Mouse (Mus musculus): ENCODE measurements at regions not wholly inside any gene's neighbourhood (a gene's known extent, or its start where the extent isn't known, plus 50 kb on each side); places are given as distances from the start of the nearest gene placed in this dataset.

DNA sequence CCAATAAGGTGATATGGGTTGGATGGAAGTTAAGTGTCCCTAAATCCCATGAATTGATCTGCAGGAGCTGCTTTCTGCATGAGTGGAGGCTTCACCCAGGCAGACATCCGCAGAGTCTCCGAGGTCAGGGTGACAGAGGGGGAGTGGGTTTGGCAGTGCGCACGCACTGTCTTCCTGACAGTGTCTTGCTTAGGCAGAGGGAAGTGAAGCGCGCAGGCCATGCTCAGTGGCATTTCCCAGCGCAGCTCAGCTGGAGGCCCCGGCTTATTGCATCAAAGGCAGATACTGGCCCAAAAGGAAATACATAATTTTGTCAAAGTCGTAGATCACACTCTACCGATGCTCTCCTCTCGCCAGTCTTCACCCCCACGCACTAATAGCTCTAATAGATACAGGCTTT, 252.7 kb upstream of the Dnajc24 start:
- DNase-seq (ENCODE audit: low spot score): no peak

DNA sequence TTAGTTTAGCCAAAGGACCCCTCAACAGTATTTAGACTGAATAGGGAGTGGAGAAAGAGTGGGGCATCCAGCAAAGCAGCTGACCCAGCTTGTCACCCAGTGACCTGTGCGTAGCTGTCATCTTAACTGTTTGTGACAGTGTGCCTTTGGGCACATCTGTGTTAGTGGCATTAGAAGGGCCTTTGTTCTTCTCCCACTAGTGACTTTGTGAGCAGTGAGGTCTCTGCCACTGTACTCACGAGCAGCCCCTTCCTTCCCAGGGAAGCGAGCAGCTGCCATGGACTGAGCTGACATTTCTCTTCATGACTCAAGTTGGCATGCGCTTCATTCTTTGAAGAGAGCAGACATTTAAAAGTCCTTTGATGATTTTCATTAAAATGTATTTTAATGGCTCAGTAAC, 231.0 kb upstream of the Dnajc24 start:
- DNase-seq (ENCODE audit: low spot score): no peak

DNA sequence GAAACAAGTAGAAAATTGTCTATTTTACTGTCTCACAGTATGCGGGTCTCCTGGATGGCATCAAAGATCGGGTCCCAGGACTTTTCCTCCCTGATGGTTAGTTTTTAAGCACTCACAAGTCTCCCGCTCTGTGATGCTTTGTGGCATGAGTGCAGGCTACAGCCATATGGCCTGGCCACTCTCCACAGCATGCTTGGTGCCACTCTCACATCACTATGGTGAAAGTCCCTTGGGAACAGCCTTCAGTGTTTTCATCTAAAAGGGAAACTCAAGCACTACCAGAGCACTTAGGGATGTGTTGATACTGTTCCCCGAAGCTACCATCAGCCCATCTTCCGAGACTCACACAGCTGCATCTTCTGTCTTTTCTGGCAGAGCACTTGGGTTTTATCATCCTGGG, 227.8 kb upstream of the Dnajc24 start:
- DNase-seq (ENCODE audit: low spot score): no peak

DNA sequence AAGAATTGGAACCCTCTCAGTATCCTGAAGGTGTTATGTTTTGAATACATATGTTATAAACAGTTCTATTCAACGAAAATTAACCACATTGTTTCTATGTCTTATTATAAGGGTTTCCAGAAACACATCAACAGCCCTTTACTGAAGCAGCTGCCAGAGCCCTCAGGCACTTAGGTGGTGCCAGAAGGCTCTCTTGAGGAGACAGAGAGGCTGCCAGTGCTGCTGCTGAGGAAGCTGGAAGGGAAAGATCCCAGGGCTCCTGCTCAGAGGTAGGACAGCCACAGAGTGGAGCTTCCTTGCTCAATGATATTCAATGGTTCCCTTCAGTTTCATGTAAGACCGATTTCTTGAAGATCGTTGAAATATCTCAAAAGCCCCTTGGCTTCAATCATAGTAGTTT, 226.7 kb upstream of the Dnajc24 start:
- DNase-seq (ENCODE audit: low spot score): no peak

DNA sequence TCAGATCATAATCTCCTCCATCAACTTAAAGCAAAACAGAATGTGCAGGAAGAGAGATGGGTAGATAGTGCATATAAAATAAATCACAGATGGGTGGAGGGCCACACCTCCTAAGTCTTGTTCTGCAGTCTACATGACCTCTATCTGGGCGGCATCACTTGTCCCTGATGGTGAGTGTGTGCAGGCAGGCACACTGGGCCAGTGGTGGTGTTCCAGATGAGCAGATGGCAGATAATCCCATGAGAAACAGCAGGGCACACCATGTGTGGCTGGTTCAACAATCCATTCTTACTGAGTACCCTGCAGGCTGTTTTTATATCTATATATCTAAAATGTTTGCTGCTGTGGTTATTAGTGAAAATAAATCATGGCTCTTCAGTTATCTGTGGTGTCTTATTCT, 224.9 kb upstream of the Dnajc24 start:
- no peak for DNase-seq (ENCODE audit: low spot score)

DNA sequence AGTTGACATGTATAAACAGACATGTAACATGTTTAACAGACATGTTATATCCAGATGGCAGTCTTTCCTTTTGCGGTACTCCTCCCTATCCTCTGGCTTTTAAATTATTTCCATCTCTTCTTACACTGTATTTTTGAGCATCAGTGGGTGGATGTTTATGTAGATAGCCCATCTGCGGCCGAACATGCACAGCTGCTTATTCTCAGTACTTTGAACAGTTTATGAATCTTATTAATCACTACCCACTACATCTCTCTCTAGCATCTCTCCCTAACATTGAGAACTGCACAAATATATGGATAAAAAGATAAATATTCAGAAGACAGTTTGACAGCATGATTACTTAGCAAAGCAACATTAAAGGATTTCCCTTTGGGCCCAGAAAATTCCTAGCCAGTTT, 212.8 kb upstream of the Dnajc24 start:
- DNase-seq (ENCODE audit: low spot score): no peak

DNA sequence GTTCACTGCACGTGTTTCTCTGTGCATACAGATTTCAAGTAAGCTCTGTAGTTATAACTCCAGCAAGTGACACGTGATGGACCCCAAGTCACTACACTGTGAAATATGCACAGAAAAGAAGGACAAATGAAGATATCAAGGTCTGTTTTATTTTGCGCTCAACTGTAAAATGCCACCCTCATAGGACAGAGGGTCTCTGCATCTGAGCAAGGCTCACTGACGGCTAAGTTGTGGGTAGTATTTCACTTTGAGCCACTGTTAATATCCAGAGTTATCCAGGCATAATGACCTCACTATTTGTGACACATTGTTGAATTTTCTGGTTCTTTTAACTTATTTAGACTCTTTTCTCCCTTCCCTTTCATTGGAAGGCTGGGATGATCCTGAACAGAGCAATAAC, 210.4 kb upstream of the Dnajc24 start:
- no peak for DNase-seq (ENCODE audit: low spot score)

DNA sequence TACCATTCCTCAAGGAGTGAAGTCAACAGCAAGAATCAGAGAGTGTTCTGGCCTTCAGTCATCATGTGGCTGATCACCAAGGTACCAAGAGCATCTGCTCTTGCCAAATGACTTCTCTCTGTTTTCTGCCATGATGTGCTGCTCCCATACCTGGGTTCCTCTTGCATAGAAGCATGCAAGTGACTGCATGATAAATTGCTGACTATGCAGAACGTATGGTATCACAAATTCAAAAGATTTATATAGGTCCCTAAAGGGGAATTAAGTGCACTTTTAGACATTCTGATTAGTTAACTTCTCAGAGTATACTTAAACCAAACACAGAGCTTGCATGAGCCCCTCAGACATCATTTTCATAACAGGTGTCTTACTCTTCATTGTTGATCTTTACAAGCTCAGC, 207.4 kb upstream of the Dnajc24 start:
- no peak for DNase-seq (ENCODE audit: low spot score)

DNA sequence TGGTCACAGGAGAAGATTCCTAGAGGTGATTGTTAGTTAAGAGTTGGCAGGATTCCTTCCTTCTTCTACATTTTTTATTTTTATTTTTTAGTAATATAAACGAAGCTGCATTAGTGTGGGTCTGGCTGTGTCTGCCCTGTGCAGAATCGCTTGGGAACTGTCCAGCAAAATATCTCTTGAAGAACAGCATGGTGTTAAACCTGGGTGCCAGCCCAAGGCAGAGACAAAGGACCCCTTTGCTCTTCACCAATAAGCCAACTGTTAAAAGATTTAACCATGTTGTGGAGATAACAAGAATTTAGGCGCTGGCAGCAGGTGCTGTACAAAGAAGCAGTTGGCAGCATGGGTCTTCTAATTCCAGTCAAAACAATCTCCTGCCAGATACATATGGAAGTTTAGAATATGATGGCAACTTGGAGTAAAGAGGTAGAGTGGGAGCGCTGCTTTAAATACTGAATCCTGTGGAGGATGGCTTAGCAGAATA, 205.5 kb upstream of the Dnajc24 start:
- DNase-seq (ENCODE audit: low spot score): no peak

DNA sequence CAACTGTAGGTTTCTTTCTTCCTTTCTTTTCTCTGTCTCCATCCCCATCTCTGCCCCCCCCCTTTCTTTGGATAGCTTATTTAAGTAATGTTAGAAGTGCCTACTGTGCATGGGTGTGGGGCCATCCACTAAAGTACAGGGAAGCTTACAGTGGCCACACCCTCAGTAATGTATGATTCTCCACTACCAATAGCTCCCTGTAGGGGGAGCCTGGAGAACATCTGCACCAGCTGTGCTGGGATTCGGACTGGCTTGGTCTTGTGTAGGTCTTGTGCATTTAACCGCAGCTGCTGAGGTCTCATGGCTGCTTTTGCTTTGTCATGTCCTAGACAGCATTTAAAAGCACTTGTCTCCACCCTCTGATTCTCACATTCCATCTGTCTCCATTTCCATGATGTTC, 196.8 kb upstream of the Dnajc24 start:
- no peak for DNase-seq (ENCODE audit: low spot score)

DNA sequence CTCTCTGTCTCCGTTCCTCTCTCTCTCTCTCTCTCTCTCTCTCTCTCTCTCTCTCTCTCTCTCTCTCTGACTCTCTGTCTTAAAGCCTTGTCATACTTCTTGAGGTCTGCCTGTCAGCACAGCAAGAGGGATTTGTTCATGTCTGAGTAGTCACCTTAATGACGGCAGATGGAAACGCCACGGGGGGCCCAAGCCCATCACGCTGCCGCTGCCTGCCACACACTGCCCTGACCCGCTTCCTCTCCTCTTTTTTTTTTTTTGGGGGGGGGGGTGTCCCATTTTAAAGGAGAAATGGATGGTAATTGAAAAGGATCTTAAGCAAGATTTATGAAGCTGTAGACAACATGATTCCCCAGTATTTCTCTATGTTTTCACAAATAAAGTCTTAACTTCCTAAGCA, 191.8 kb upstream of the Dnajc24 start:
- DNase-seq (ENCODE audit: low spot score): no peak

DNA sequence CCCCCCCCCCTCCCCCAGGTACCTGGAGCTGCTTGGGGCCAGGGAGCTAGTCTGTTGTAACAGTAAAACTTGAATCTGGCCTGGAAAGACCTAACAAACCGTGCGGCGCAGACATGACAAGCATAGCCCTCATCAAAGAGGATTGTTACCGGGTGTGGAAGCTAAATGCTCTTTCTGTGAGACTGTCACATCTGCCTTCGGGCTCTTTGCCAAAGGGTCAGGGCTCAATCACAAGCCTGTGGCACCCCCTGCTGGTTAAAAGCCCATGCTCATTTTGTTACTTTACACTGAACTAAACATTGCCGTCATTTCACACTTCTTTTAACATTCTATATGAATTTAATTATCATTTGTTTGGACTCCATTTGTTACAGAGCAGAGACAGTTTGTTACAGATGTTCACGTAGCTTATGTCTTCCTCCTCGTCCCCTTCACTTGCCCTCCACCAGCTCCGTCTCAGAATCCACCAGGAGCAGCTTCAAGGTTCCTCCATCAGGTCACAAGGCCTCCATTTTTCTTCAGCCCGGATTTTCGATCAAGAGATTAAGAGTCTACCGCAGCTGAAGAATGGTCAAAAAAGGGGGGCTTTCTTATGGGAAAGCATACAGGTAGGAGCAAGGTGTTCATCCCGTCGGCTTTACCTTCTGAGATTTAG, 191.1 kb upstream of the Dnajc24 start:
- peak; percentile 37 for DNase-seq (ENCODE audit: low spot score)

DNA sequence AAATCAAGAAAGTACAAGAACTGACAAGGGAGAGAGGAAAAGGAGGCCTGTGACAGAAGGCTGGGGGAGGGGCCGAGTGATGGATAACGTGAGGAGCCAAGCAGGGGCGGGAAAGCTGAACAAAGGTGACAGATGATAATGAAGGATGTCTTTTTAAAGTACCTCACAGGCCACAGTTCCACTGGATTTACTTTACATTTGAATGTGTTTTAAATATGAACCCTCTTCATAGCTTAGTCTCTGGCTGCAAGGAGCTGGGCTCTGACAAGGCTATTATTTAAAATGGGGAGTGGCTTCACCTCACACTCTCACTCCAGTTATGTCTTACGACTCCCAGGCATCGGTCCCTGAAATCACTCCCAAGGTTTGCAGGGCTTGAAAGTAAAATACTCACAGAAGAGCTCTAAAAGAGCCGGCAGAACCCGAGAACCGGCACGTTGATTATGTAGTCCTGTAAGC, 190.6 kb upstream of the Dnajc24 start:
- no peak for DNase-seq (ENCODE audit: low spot score)

DNA sequence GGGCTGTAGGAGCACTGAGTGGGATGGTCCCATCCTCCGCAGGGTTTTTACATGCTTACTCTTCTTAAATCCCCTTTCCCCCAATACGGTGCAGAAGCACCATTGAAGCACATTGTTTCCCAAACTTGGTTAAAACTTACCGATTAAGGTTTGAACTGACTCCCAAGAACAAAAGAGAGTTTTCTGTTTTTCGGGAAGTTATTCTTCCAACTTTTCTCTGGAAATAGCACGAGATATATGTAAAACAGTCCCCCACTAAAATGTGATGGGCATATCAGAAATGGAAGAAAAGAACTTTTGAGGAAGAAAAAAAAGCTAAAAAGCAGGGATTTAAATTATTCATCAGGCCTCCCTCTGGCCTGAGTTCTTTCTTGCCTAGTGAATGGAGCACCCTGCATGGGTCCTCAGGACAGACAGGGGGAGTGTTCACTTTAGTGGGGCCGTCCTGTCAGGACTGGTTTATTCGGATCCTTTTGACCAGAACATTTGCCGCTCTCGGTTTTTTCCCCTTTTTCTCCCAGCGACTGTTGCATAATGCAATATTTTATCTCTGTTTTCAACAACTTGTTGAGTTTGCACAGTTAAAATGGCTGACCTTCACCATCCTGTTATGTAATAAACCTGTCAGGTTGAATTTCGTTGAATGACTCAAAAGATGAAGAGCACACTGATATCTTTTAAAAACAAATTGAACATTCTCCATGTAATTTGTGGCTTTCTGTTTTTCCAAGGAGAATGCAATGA, 187.4 kb upstream of the Dnajc24 start:
- DNase-seq (ENCODE audit: low spot score): no peak

DNA sequence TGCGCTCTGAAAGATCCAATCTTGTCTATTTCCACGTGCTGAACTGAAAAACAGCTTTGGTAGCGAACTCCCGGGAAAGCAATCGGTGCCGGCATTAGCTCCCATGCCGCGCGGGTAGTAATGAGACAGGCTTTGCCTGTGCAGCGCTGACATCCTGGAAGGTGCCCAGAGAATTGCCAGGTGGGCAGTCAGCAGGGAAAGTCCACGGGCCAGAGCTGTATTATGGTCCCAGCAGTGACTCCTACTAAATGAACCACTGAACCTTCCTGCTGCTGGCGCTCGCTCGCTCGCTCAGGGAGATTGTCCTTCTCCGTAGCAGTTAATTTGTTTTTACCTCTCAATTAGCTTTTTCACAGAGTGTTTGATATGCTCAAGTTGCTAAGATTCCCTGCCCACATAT, 180.3 kb upstream of the Dnajc24 start:
- no peak for DNase-seq (ENCODE audit: low spot score)

DNA sequence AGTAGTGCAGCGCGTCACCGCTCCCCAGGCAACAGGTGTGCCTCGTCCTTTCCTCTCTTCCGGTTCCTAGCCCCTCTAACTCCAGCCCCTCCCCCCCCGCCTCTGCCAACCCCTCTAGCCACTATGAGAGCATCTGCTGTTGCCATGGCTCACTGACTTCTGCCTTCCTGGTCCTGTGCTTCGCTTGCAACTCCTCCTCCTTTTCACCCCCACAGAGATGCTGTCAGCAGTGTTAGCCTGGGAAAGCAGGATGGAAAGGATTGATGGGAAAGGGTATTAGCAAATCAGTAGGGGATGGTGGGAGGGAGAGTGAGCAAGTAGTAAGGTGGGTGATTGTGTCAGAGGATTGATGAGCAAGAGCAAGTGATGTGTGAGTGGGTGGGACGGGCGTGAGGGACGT, 178.7 kb upstream of the Dnajc24 start:
- no peak for DNase-seq (ENCODE audit: low spot score)

DNA sequence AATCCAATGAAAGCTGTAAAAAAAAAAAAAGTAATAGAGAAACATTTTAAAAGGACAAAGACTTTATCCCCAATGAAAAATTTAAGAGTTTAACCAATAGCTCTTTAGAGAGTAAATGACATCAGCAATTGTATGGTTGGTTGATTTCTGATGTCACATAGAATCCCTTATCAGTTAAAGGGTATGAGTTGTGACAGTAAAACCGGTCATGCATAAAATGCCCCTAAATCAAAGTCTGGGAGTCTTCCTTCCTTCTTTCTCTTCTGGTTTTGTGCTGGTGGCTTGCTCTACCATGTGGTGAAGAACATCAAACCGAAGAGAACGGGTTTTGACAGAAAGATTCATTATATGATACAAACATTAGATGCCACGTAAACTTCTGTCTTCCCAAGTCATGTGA, 159.3 kb upstream of the Dnajc24 start:
- no peak for DNase-seq (ENCODE audit: low spot score)

DNA sequence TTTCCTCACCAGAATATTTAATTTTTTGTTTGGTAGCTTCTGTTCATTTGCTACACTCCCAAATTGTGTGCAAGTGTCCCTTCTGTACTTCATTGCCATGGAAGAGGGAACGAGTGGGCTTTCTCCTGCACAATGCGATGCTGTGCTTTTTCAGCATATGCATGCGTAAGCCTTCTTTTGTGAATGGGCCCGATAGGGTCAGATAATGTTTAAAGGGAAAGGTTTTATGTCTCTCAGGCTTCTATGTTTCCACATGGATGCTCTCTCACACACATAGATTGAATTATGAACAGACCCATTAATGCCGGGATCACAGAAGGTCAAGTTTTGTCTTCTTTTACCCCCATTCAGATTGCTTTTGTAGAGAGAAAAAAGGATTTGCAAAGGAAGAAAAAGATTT, 158.5 kb upstream of the Dnajc24 start:
- DNase-seq (ENCODE audit: low spot score): no peak

DNA sequence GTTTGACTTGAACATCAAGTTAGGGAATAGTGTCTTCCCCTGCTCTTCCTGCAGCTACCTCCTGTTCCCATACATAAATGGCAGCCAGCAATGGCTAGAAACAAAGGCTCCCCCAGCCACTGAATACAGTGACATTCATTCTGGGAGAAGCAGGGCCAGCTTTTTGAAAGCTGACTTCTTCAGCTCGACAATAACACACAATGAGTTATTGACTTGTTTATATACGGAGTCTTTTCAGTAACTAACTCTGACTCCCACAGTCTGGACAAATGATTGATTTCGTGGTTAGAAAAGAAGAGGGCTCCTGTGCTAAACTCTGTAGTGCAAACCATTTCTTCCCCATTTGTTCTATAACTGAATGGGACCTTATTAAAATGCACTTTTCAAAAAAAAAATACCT, 146.4 kb upstream of the Dnajc24 start:
- DNase-seq (ENCODE audit: low spot score): no peak

DNA sequence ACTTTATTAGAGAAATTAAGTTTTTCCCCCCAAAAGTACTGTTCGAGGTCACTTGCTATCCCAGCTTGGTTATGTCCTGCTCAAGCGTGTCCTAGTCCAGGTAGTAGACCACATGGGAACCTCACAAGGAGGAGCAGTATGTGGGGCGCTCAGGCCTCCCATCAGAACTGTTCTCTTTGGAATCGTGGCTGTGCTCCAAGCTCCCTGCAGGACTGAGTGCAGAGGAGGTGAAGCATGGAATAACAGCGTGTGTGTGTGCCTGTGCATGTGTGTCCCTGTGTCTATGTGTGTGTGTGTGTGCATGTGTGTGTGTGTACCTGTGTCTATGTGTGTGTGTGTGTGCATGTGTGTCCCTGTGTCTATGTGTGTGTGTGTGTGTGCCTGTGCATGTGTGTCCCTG, 137.6 kb upstream of the Dnajc24 start:
- no peak for DNase-seq (ENCODE audit: low spot score)

DNA sequence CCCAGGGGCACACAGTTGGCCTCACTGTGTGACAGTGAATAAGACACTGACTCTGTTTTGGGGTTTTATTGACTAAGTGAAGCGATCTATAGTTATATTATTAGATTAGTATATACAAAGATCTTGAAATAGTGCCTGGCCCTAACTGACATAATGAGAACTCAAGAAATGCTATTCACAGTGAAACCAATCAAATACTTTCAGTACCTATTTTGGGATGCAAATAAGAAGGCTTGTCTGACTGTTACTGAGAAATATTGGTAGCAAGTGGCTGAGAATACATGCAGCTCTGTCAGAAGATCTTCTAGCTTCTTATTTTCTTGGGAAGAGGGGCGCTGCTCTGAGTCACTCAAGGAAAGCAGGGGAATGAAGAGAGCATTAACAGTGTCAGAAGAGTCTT, 97.7 kb upstream of the Dnajc24 start:
- no peak for DNase-seq (ENCODE audit: low spot score)

DNA sequence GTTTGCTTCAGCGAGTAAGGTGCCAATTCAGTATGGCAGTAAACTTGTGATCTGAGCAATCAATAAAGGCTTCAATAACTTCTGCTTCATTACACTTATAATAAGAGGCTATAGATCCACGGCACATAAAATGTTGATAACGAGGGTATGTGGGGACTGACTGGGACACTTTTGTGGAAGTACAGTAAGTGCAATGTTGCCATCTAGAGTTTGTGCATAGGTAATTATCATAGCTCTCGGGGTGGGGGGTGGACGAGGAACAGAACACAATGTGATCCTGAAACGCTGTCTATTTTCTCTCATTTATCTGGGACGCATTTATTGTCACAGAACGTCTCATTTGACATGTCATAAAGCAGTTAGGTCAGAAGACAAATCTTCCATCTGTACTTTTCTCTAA, 82.8 kb upstream of the Dnajc24 start:
- no peak for DNase-seq (ENCODE audit: low spot score)

All from thymus, postnatal 0 days (tissue).